Mouse (Mus musculus): Measurements from ENCODE around the gene Mnat1.

The Mnat1 gene

GRCm38 (mm10) chr12:73304636-73305035 is 181.1 kb downstream of the Mnat1 start:
- in situ Hi-C loops (cut with MboI, MseI): no loop called here

- in situ Hi-C loops (cut with MboI, MseI): no loop called here
Observed at GRCm38 (mm10) chr12:73307750-73308149, 184.2 kb downstream of the Mnat1 start.

GRCm38 (mm10) chr12:73308711-73309110 is 185.2 kb downstream of the Mnat1 start:
- in situ Hi-C loops (cut with MboI, MseI): no loop called here

GRCm38 (mm10) chr12:73317706-73318686 is 194.5 kb downstream of the Mnat1 start:
- in situ Hi-C loops (cut with MboI, MseI): no loop called here

All from regulatory T cell (primary cell).